Mouse (Mus musculus) spleen, adult 2 months (tissue): ENCODE data around the gene Ppp1r12c.

Experiments
- CTCF ChIP-seq: fragments of 200-500 bp; IDR thresholded peaks from 2 replicates; pipeline ENCODE4 v1.5.1; 2011; ENCODE audit warnings: mild to moderate bottlenecking, inconsistent platforms; ENCODE audit not compliant: insufficient read depth, insufficient read length, insufficient replicate concordance; ENCODE audit errors: extremely low read depth
- POLR2A ChIP-seq: fragments of 200-500 bp; IDR thresholded peaks from 2 replicates; pipeline ENCODE4 v1.6.1; 2011; ENCODE audit warnings: low read depth, low read length, inconsistent platforms

DNA sequence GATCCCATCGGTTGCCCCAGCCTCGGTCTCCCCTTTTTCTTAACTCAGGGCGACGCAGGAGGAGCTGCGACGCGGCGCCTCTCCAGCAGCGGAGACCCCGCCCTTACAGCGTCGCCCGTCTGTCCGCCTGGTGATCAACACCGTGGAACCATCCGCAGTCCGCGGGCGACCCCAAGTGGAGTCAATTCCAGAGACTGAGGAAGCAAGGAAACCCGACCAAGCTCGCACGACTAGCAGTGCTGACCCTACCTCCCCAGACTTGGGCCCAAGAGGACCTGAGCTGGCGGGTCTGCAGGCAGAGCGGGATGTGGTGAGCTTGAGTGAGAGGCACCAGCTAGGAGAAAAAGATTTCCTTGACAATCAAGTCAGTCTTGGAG lies 30.3 kb downstream of the Ppp1r12c start:
- no peak for TF ChIP-seq CTCF
- no peak for TF ChIP-seq POLR2A
